Mouse (Mus musculus): Measurements from ENCODE around the gene Dlx5.

DNA sequence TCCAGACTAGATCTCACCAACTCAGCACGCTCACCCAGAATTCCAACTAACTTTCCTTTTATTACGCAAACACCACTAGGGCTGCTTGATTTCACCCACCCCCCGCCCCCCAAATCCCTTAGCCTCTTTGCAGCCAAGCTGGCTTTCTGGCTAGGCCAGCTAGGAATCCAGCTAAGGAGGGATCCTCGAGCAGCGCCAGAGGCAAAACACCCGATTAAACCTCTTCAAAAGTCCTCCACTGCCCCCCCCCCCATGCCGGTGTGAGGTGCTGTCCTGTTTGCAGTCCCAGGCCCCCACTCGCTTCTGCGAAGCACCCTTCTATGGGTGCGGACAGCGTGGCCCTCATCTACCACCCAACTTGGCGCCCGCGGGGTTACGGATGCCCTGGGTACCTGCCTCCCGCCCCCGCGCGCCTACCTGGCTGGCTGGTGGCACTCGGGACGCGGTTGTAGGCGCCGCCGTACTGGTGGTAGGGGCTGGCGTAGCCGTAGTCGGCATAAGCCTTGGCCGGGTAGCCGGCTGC lies 709 bp downstream of the Dlx5 start:
- TF ChIP-seq CTCF (IDR thresholded peaks at IDR 0.05; ENCODE audit: low read depth) (no peak), EP300 (optimal IDR thresholded peaks at IDR 0.05) (no peak)

Measured in stomach, postnatal 0 days (tissue).